Mouse (Mus musculus): ENCODE results near the gene Cd84.

Cd84 gene

DNA sequence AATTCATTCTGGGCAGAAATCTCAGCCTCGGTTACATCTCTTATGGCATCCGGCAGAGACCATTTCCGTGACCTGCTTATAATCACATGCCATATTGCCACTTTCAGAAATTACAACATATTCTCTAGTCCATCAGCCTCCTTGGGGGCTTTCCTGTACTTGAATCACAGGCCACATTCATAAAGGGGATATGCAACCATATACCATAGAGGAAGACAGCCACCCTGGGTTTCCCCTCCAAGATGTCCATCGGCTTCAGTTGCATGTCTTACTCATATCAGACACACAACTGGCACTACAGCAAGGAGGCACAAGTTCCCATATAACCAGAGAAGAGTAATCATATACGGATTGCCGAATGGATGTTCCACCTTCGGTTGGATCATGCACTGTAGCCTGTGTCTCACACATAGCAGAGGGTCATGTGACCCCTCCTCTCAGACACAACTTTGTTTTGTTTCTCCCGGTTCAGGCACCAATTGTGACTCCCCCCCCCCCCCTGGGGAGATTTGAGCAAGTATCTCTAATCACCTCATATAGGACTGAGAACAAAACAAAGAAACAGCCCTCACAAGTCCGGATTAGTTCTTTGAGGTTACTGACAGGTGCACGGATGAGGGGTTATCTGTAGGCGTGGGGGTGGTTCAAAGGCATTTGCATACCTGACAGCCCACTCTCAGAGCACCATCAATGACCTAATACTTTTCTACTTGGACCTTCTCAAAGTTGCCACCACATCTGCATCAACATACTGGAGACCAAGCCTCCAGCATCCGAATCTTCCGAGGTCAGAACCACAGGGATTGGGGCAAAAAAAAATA lies 76.4 kb downstream of the Cd84 start:
- DNase-seq (ENCODE audit: low spot score in 2 of 2) = no peak

DNA sequence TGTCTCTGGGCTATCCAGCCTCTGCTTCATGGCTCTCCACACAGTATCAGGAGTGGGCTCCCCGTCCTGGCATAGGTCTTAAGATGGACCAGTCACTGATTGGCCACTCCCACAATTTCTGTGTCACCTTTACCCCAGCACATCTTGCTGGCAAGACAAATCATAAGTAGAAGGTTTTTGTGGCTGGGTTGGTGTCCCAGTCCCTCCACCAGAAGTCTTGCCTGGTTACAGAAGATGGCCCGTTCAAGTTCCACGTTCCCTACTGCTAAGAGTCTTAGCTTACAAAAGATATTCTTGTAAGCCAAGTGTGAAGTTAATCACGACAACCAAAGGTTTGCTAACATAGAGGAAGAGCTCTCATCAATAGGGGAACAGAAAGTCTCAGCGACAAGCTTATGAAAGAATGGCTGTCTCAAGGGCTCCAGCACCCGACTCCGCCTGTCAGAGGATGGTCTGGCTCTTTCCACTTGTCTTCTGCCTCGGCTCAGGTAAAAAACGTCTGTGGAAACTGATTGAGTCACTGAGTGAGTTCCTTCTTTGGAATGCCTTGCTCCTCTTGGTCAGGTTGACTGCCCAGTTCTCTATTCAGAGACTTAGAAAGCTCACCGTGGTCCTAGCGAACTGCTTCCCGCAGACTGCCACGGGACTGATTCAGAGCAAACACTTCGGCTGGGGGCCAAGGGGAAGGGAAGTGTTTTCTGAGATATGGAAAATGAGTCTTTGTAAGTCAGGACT lies 78.0 kb downstream of the Cd84 start, which contains the start of gene Slamf6:
Slamf6 (plus strand) TSS at position 211 of the 735 bp plus-strand sequence.
- peak; percentile 39 to 73 for DNase-seq (ENCODE audit: low spot score in 2 of 2)

DNA sequence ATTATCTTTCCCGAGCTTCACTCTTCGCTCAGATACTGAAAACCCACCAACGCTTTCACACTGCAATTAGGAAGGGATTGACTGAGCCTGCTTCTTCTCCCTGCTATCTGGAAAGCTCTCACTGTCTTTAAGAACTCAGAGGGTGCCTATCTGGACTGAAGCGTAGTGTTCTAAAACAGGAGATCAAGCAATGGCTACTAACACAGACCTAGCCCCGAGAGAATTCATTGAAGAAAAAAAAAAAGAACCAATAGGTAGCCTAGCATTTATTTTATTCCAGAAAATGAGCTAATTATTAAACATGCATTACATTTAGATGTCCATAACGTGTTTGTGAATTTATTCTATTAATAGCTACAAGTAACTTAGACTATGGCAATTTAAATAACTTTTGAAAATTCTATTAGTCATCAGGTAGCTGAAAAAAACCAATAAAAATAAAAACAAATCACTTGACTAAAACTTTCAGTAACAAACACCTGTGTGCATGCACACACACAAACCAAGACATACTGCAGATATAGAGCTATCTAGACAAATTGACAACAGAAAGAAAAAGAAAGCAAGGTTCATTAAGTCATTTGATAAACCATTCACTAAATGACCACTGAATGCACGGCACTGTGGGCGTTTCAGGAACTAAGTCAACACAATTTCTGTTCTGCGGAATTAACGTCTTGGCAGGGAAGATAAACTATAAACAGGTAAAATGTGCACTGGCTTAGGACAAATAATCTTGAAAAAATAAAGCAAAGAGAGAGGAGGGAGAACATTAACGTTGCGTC lies 78.8 kb downstream of the Cd84 start:
- DNase-seq (ENCODE audit: low spot score in 2 of 2) = no peak

DNA sequence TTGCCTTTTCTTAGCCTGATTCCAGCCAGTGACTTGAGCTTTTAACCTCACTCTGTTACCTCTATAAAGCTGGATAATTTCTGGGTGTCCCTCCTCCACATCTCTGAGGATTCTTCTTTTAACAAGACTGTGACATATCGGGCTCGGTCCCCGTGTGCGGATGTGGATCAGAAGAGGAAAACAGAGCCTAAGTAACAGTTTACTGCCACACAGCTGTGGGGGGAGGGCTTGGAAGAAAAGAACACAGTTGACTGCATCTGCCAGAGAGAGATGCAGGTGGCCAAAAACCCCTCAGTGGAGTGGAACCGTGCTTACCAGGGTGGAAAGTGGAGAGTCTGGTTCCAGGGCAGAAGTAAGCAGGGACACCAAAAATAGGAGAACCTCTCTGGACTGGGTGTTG lies 79.7 kb downstream of the Cd84 start:
- peak in 1 of 2 experiments; percentile 29 for DNase-seq (ENCODE audit: low spot score in 2 of 2)

DNA sequence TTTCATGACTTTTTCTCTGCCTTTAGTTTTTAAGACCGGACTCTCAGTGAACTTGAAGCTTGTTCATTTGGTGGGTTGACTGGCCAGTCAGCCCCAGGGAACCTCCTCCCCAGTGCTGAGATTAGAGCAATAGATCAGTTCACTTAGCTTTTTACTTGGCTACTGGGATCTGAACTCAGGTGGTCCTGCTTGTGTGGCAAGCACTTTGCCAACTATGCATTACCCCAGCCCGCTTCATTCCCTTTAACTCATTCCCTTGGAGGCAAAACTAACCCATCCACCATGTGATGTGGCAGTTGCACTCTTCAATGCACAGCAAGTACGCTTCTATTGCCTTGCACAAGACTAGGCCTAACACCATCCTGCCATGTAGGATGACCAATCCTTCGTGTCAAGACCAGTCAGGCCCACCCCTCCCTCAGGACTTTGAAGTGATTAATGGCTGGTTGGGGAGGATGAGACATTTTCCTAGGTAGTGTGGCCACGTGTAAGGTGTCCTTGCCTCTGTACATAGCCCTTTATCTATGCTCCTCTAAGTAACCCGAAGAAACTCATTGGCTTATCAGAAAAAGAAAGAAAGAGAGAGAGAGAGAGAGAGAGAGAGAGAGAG lies 80.5 kb downstream of the Cd84 start:
- no peak for DNase-seq (ENCODE audit: low spot score in 2 of 2)

DNA sequence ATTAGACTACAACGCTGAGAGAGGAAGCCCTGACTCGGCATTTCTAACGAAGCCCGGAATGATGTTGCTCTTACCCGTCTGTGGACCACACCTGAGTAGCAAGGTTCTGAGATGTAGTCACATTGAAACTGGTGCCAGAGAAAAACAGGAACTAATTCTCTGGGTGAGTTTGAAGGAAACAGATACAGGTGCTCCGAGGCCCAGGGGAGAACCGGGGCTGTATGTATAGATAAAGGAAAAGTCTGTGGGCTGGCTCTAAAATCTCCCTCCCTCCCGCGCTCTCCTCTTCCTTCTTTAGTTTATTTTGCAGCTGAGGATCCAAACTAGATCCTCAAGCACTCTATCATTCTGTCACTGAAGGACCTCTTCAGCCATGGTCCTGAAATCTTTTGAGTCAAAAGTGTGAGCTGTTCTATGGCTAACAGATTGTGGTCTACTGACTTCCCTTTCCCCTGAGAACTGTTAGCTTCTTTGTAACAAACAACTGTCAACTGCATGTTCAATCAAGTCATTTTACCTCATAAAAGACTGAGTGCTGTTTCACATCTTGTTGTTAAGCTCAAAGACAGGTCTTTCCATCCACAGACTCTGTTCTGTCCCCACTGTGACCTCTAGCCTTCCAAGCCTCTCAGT lies 81.6 kb downstream of the Cd84 start:
- peak in 1 of 2 experiments; percentile 26 for DNase-seq (ENCODE audit: low spot score in 2 of 2)

DNA sequence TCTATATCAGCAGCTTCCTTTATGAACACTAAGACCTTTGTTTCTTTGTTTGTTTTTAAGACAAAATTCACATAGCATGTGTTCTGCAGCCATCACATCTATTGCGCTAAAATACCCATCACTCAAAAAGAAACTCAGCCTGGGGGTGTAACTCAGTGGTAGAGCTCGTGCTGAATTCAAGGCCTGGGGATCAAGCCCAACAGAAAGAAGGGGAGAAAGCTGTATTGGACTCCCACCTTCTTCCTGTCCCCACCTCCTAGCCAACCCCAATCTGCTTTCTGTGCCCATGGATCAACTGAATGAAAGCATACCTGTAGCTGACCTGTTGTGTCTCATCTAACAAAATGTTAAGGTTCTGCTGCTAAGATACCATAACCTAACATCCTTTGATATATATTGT lies 82.1 kb downstream of the Cd84 start:
- DNase-seq (ENCODE audit: low spot score in 2 of 2) = no peak

DNA sequence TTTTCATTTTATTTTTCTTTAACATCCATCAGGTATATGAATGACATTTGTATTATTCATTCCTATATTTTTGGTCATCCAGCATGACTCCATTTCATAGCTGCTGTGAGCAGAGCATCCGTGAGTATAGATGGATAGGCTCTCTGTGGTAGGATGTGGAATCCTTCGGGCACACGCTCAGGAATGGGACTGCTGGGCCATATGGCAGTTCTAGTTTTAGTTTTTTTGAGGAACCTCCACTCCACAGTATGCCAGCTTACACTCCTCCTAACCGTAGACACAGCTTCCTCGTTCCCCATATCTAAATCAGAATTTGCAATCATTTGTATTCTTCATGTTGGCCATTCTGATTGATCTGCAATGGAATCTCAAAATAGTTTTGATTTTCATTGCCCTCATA lies 83.3 kb downstream of the Cd84 start:
- no peak for DNase-seq (ENCODE audit: low spot score in 2 of 2)

DNA sequence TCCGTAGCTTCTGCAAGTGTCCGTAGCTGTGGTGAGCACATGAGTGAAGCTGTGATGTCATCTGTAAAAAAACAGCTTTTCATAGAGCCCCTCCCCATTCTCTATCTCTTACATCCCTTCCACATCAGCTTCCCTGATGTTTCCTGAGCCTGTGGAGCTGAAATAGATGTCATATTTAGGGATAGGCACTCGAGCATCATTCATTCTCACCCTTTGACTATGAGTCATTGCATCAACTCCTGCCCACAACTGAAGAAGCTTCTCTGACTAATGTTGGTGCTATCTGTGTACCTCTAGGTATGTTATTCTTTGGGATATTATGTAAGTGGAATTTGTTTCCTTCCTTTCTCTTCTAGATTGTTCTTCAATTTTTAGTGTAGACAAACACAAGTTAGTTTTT lies 85.4 kb downstream of the Cd84 start:
- DNase-seq (ENCODE audit: low spot score in 2 of 2) = no peak

DNA sequence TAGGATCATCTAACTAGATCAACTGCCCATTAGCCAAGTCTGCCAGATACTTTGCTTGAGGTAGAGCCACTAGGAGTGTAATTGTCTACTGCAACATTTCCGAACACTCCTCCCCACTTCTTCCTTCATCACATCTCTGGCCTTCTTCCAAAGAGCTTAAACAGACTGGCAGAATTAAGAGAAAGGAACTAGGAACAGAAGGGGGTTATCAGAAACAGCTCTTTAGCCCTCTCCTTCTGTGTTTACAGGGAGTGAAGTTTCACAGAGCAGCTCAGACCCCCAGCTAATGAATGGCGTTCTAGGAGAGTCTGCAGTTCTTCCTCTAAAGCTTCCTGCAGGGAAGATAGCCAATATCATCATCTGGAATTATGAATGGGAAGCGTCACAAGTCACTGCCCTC lies 94.4 kb downstream of the Cd84 start:
- DNase-seq (ENCODE audit: low spot score in 2 of 2) = no peak

DNA sequence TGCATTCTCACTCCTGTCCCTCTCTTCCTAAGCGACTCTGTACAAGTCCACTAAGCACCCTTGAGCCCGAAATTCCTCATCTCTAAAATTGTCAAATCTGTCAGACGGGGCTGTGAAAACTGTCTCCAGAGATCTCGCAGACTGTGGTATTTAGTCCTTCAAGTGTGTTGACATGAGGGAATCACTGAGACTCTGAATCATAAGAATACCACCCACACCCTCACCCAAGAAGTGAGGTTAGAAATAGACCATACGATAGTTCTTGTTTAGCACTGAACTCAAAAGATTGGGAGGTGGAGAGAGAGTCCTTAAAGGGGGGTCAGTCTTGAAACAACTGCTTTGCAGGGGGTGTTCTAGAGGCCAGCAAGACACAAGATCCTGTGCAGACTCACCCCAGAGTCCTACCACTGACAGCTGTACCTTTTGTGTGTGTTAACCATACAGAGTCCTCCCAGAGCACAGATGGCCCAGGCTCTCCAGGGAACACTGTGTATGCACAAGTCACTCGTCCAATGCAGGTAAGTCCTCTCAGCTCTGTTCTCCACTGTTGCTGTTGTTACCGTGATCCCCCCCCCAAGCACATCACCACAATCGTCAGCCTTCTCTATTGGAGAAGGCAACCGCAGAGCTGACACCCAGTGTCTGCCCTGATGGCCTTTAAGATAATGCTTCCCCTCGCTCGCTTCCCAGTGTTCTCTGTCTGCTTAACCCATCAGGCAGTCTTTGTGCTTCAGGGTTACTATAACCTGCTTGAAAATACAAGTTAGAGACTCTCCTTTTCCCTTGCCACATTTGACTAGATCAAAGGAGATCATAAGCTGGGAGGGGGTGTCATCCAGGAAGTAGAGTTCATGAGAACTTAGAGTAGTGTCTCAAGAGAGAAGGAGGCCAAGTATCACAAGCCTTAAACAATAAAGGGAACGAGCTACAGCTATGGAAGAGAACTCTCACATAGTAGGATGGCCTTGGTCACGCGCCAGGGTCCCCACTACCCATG lies 99.8 kb downstream of the Cd84 start:
- no peak for DNase-seq (ENCODE audit: low spot score in 2 of 2)
